Comparison of ENCODE assay signal across 13 mouse cellular contexts in genomic region chr8:122030965-122031364, GRCm38 (mm10).
DNase-seq lines count a peak whose midpoint lies in the region; ATAC-seq lines count a peak whose summit lies in the region.
"Had no signal": no experiment of that assay in that cellular context is flagged by ENCODE, and none has a peak within 500 bp of the region (broad histone marks: within the 10 kb centered on the region; RNA-seq: fewer than 3 reads in every experiment).

No protein-coding gene starts in this region.

- H3K9me3 ChIP-seq in forebrain, embryonic 12.5 days: no peaks in the 10 kb centered on the region
- H3K9me3 ChIP-seq in forebrain, embryonic 16.5 days (ENCODE audit: control insufficient read depth, low read length): no peaks in the 10 kb centered on the region
- H3K9me3 ChIP-seq in midbrain, embryonic 13.5 days: no peaks in the 10 kb centered on the region
- H3K9me3 ChIP-seq in midbrain, embryonic 10.5 days (replicated peaks): no peaks in the 10 kb centered on the region
- no peaks in the 10 kb centered on the region for H3K9me3 ChIP-seq in hindbrain, embryonic 14.5 days (ENCODE audit: control insufficient read depth, low read length)
- H3K9me3 ChIP-seq: liver, embryonic 12.5 days; stomach, embryonic 15.5 days had no signal

- no peak for DNase-seq in midbrain, embryonic 10.5 days (ENCODE audit: low spot score)
- DNase-seq in hindbrain, embryonic 14.5 days (ENCODE audit: low spot score): peak; percentile 58
- DNase-seq in retina, embryonic 14.5 days (ENCODE audit: low spot score): peak; percentile 62
- no peak for DNase-seq in embryo, embryonic 11 days
- DNase-seq in thymus, postnatal 0 days (ENCODE audit: low spot score): no peak
- DNase-seq: gastrocnemius, postnatal 25 days; lung, postnatal 14 days; right cerebral cortex, postnatal 25 days had no signal

- H3K9ac ChIP-seq in forebrain, embryonic 12.5 days: no peak overlapping the region
- no peak overlapping the region for H3K9ac ChIP-seq in forebrain, embryonic 16.5 days (replicated peaks; ENCODE audit: low read depth, low read length)
- no peak overlapping the region; the same call in 1 of the 2 replicates for H3K9ac ChIP-seq in midbrain, embryonic 13.5 days (replicated peaks)
- no peak overlapping the region for H3K9ac ChIP-seq in hindbrain, embryonic 14.5 days
- H3K9ac ChIP-seq: liver, embryonic 12.5 days; stomach, embryonic 15.5 days had no signal

- H3K27ac ChIP-seq in forebrain, embryonic 12.5 days: peak overlapping the region; percentile 25; the same call in 1 of the 2 replicates
- no peak overlapping the region for H3K27ac ChIP-seq in forebrain, embryonic 16.5 days (ENCODE audit: low read length)
- H3K27ac ChIP-seq in midbrain, embryonic 13.5 days: peak overlapping the region; percentile 19; the same call in 1 of the 2 replicates
- H3K27ac ChIP-seq in midbrain, embryonic 10.5 days (replicated peaks): no peak overlapping the region; the same call in 1 of the 2 replicates
- no peak overlapping the region for H3K27ac ChIP-seq in hindbrain, embryonic 14.5 days
- H3K27ac ChIP-seq: liver, embryonic 12.5 days; stomach, embryonic 15.5 days had no signal

- H3K4me2 ChIP-seq in forebrain, embryonic 12.5 days: no peak overlapping the region
- no peak overlapping the region for H3K4me2 ChIP-seq in forebrain, embryonic 16.5 days (ENCODE audit: low read length)
- H3K4me2 ChIP-seq in midbrain, embryonic 13.5 days (replicated peaks): no peak overlapping the region
- no peak overlapping the region for H3K4me2 ChIP-seq in hindbrain, embryonic 14.5 days (replicated peaks)
- H3K4me2 ChIP-seq: liver, embryonic 12.5 days; stomach, embryonic 15.5 days had no signal

- no peaks in the 10 kb centered on the region for H3K27me3 ChIP-seq in forebrain, embryonic 12.5 days
- H3K27me3 ChIP-seq in forebrain, embryonic 16.5 days (replicated peaks; ENCODE audit: control insufficient read depth, insufficient read depth, low read length): no peaks in the 10 kb centered on the region
- H3K27me3 ChIP-seq in midbrain, embryonic 13.5 days: no peaks in the 10 kb centered on the region
- H3K27me3 ChIP-seq in midbrain, embryonic 10.5 days (ENCODE audit: low read depth, poor library complexity, severe bottlenecking): no peaks in the 10 kb centered on the region
- H3K27me3 ChIP-seq in hindbrain, embryonic 14.5 days (ENCODE audit: control insufficient read depth, insufficient read depth, low read length): no peaks in the 10 kb centered on the region
- H3K27me3 ChIP-seq: liver, embryonic 12.5 days; stomach, embryonic 15.5 days had no signal

- no peak overlapping the region for H3K4me3 ChIP-seq in forebrain, embryonic 12.5 days (replicated peaks)
- no peak overlapping the region for H3K4me3 ChIP-seq in forebrain, embryonic 16.5 days (replicated peaks; ENCODE audit: low read length)
- no peak overlapping the region for H3K4me3 ChIP-seq in midbrain, embryonic 13.5 days (replicated peaks)
- H3K4me3 ChIP-seq in midbrain, embryonic 10.5 days: no peak overlapping the region
- H3K4me3 ChIP-seq in hindbrain, embryonic 14.5 days (replicated peaks; ENCODE audit: low read length): no peak overlapping the region
- H3K4me3 ChIP-seq: liver, embryonic 12.5 days; stomach, embryonic 15.5 days had no signal

- 37% methylated on average over 7 of the region's 7 CpGs for WGBS in forebrain, embryonic 12.5 days
- WGBS in forebrain, embryonic 16.5 days: 38% methylated on average over 7 of the region's 7 CpGs
- 25% methylated on average over 7 of the region's 7 CpGs for WGBS in midbrain, embryonic 13.5 days
- 33% methylated on average over 7 of the region's 7 CpGs for WGBS in midbrain, embryonic 10.5 days
- 27% methylated on average over 7 of the region's 7 CpGs for WGBS in hindbrain, embryonic 14.5 days

- H3K4me1 ChIP-seq in forebrain, embryonic 12.5 days: peaks cover 14% of the 10 kb centered on the region
- H3K4me1 ChIP-seq in forebrain, embryonic 16.5 days (replicated peaks; ENCODE audit: control insufficient read depth, insufficient read depth, low read length): no peaks in the 10 kb centered on the region
- peaks cover 28% of the 10 kb centered on the region for H3K4me1 ChIP-seq in midbrain, embryonic 13.5 days (replicated peaks)
- H3K4me1 ChIP-seq in midbrain, embryonic 10.5 days: peaks cover 28% of the 10 kb centered on the region
- H3K4me1 ChIP-seq in hindbrain, embryonic 14.5 days (replicated peaks; ENCODE audit: control insufficient read depth, insufficient read depth, low read length): peaks cover 30% of the 10 kb centered on the region

- no peak for ATAC-seq in forebrain, embryonic 12.5 days (ENCODE audit: low FRiP score)
- no peak for ATAC-seq in forebrain, embryonic 16.5 days
- no peak for ATAC-seq in midbrain, embryonic 13.5 days
- ATAC-seq in hindbrain, embryonic 14.5 days (ENCODE audit: low FRiP score): no peak
- ATAC-seq: liver, embryonic 12.5 days had no signal

- peaks cover 11% of the 10 kb centered on the region for H3K36me3 ChIP-seq in forebrain, embryonic 12.5 days (replicated peaks)
- H3K36me3 ChIP-seq in forebrain, embryonic 16.5 days (ENCODE audit: control insufficient read depth, insufficient read depth): peaks cover 5% of the 10 kb centered on the region
- peaks cover 14% of the 10 kb centered on the region for H3K36me3 ChIP-seq in midbrain, embryonic 13.5 days
- peaks cover 14% of the 10 kb centered on the region for H3K36me3 ChIP-seq in midbrain, embryonic 10.5 days
- peaks cover 19% of the 10 kb centered on the region for H3K36me3 ChIP-seq in hindbrain, embryonic 14.5 days (replicated peaks; ENCODE audit: control insufficient read depth, insufficient read depth)

Comparison
In these comparisons a context has a peak if more than half of its experiments do, and no peak if none do; other contexts are left out.
1. H3K27ac ChIP-seq: peak in forebrain, embryonic 12.5 days (single experiment) and midbrain, embryonic 13.5 days (single experiment); none in forebrain, embryonic 16.5 days (single experiment), midbrain, embryonic 10.5 days (single experiment) and hindbrain, embryonic 14.5 days (single experiment).
2. DNase-seq: peak in hindbrain, embryonic 14.5 days (single experiment) and retina, embryonic 14.5 days (single experiment); none in midbrain, embryonic 10.5 days (single experiment), embryo, embryonic 11 days (single experiment) and thymus, postnatal 0 days (single experiment).